Mouse (Mus musculus): ENCODE results near the gene Ebf3. TPM values are rescaled to one million over a fixed set of nuclear protein-coding genes. Genes with fewer than 3 reads are reported as not detected.

Ebf3 gene
- total RNA-seq, 1 experiment from 2014 or later: not detected

DNA sequence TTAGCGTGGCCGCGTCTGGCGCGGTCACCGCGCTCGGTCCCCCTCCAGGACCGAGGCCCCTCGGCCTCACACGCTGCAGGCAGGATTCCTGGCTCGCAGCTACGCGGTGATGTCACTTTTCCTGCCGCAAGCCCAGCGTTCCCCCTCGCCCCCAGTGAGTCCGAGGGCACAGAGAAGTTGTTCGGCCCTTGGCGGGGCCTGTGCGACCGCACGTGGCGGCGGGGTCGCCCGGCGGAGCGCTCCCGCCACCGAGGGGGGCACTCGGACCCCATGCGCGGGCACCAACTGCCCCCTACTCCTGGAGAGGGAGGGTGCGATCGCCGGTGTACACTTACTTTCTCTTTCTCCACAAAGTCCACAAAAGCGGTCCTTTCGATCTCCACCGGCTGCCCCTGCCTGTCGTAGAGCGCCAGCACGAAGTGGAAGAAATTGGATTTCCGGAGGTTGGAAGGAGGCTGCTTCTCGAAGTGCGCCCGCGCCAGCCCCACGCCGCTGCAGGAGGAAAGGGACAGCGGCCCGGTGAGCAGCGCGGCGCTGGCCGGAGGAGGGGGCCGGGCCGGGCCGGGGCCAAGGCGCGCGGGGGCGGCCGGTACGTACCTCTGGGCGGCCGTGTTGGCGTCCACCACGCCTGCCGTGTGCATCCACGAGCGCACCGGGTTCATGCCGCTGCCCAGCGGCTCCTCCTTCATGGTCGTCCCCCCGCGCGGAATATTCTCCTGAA, 902 bp downstream of the Ebf3 start:
- ATAC-seq (replicated peaks; ENCODE audit: insufficient number of reproducible peaks, low FRiP score, low TSS enrichment, poor library complexity, severe bottlenecking): no peak

DNA sequence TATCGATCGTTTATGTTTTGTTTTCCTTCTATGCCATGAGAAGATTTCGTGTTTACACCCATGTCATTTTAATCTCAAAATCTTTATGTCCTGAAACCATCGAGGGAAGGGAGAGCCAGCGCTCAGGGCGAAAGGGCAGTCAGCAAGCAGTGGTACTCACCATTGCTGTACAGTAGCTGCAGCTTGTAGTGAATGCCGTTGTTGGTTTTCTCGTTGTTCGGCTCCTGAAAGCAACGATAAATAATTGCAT, 1.4 kb downstream of the Ebf3 start:
- ATAC-seq (replicated peaks; ENCODE audit: insufficient number of reproducible peaks, low FRiP score, low TSS enrichment, poor library complexity, severe bottlenecking): no peak

DNA sequence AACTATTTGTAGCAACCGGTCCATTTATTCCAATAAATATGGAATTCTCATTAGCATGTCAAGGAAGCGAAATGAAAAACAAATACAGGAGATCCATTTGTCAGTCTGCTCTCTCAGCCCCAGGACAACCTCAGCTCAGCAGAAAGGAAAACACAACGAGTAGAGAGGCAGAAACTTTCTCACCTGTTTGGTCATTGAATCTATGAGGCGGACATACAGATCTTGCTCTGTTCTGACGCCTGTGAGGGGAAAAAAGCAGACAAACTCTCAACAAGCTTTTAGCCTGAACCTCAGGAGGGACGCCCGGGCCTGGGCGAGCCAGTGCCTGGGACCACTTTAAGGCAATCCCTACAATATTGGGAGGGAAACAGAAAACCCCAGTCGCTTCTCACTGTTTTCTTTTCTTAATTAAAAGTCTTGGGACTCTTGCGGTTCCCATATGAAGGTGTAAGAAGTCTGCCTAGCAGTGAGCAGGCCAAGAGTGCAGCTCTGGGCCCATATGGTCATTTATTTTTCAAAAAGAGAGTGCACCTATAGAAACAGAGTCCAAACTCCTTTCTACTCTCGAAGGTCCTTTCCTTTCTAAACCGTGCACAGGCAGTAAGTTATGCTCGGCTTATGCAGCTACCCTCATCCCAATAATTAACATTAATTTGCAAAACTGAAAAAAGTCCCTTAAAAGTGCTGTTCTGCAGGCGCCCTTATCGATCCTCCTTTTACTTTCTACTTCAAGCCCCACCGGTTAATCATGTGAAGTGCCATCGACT, 1.9 kb downstream of the Ebf3 start:
- ATAC-seq (replicated peaks; ENCODE audit: insufficient number of reproducible peaks, low FRiP score, low TSS enrichment, poor library complexity, severe bottlenecking): no peak

DNA sequence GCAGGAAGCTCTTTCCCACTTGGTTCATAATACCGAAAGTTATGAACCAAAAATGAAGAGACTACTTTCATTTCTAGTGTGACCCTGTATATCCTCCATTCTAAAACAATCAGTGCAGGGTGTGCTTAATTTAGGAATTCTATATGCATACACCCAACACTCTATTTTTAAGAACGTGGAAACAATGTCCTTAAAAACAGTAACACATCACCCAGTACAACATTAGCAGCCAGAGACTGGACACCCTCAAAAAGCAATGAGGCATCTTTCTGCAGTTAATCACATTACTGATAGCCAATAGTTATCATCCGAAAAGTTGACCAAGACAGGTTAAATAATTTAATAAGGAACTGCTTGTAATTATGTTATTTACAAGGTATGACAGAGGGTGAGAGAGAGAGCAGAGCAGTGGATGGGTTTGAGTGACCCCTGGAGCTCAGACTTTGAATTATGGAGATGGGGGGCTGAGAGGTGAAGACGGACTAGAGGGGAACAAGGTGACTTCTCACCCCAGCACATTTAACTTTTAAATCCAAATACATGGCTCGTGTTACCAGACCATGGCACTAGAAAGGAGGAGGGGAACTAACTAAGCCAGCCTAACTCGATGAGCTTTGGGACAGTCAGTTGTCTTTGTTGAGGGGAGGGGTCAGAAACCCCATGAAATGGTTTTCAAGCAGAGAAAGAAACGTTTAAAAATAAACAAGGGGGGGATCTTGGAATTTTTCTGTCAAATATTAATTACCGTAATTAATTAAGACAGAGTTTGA, 2.7 kb downstream of the Ebf3 start:
- no peak for ATAC-seq (replicated peaks; ENCODE audit: insufficient number of reproducible peaks, low FRiP score, low TSS enrichment, poor library complexity, severe bottlenecking)

DNA sequence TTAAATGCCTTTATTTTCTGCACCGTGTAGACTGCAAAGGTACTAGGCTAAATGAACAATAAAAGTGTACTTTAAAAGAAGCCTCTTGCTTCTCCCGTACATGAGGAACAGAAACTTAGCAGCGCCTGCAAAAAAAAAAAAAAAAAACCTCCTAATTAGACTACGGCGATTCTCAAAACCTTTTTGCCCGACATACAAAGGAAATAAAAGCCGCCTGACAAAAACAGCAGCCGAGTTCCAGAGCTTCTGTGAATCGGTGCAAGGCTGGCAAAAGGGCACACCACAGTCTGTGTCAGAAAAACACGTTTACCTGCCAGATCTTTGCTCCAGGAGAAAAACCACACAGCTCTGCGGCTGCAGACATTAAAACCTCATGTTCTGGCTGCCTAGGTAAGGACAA, 3.4 kb downstream of the Ebf3 start:
- ATAC-seq (replicated peaks; ENCODE audit: insufficient number of reproducible peaks, low FRiP score, low TSS enrichment, poor library complexity, severe bottlenecking): no peak

DNA sequence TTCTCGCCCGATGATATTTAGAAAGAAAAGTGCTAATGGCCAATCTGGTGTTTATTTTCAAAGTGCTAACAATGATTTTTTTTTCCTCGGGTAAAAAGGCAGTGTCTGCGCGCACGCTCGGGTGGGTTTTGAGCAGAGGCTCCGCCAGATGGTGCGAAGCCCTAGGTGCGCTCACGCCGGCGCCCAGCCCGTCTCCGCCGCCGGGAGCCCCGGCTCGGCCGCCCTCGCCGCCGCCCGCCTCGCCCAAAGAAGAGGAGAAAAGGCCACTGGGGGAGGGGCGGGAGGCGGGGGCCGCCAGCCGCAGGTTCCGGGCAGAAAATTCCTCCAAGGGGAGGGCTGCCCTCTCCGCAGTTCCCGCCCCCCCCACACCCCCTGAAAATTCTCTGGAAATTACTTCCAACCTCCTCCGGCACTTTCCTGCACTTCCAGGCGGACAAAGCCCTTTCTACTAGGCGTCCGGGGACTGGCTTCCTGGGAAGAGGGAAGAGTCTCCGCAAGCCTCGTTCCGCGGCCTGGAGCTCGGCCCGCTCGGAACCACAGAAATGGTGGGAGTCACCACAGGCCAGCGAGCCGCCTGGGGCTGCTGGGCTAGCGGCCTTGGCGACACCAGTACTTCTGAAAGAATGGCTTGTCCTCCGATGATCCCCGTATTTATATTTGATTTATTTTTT, 4.0 kb downstream of the Ebf3 start:
- ATAC-seq (replicated peaks; ENCODE audit: insufficient number of reproducible peaks, low FRiP score, low TSS enrichment, poor library complexity, severe bottlenecking): no peak

DNA sequence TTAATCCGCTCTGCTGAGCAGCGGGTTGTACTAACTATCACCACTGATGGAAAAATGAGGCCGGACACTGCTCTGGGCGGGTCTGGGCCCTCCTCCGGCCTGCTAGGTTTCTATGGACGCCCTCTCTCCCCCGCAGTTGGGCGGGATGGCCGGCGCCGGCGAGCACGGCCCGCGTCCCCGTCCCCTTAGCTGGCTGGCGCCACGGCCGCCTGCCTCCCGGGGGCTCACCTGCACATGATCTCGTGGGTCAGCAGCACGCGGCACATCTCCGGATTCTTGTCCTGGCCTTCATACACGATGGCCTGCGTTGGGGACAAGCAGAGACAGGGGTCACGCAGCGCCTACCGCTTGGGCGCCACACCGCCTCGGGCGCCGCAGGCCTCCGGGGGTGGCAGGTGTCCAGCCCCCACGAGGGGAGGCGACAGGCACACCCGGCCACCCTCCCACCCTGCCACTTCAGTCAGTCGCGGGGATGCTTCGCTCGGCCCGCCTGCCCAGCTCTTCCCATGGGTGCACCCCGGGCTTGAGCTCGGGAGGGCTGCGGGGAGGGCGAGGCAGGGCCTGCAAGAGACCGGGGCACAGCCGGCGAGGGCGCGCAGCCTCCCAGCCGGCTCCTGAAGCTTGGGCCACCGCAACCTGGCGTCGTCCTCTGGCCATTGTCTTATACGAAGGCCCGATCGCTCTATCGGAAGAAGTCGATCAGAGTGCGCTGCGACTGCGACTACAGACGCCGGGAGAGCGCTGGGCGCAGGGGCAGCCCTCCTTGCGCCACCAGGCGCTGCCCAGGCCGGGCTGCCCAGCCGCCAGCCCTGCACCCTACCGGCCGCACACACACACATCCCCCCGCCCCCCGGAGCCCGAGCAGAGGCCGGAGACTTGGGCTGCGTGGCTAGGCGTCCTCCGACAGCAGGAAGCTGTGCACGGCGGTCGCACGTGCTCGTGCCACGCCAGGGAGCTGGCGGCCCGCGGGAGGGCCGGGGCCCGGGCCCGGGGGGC, 4.9 kb downstream of the Ebf3 start:
- no peak for ATAC-seq (replicated peaks; ENCODE audit: insufficient number of reproducible peaks, low FRiP score, low TSS enrichment, poor library complexity, severe bottlenecking)

DNA sequence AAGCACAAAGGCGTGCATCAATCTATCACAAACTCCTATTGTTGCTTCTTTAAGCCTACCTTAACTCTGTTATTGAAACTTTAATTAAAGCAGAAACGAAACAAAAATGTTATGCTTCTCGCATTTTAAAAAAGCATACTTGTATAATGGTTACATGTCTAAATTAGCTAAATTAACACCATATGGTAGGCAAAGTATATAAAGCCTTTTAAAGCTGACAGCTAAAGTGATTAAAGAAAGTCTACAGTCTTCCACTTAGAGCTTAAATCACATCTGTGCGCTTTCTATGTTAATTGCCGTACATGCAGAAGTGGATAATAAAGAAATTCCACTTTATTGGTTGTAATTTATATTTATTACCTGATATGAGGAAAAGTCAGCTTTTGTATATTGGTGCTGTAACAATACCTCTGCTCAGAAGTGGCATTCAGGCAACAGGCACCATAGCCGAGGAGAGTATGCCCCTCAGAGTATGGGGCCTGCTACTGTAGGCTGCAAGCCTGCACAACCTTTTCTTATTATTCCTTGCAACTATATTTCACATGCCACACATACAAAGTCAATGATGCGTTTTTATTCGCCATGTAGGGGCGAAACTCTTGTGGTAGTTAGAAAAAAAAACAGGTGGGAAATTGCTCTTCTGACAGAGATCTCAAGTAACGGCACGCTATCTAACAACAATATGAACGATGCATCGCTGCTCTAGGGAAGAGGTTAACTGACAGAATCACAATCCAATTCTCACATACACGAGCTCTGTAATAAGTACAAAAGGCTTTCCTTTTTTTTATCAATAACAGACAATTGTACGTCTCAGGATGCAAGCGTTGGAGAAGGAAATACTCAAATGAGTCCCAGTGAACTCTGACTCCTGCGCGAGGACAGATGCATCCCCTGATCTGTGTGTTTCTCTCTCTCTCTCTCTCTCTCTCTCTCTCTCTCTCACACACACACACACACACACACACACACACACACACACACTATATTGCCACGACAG, 5.9 kb downstream of the Ebf3 start:
- ATAC-seq (replicated peaks; ENCODE audit: insufficient number of reproducible peaks, low FRiP score, low TSS enrichment, poor library complexity, severe bottlenecking): no peak

DNA sequence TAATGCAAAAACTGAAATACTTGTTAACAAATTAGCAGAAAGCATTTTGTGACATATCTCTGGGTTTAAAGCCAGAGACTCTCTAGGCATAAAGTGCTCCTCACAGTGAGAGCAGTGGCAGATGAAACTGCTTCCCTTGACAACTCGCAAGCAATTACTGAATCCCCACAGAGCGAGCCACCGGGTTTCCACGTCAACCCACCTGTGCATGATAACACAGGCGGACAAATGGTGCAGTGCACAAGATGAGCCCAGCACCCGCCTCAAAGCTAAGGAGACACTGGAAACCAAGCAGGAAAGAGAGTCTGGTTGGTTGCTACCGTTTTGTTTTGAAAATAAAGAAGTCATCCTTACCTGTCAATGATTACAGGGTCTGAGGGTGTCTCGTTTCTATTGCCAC, 7.1 kb downstream of the Ebf3 start:
- no peak for ATAC-seq (replicated peaks; ENCODE audit: insufficient number of reproducible peaks, low FRiP score, low TSS enrichment, poor library complexity, severe bottlenecking)

DNA sequence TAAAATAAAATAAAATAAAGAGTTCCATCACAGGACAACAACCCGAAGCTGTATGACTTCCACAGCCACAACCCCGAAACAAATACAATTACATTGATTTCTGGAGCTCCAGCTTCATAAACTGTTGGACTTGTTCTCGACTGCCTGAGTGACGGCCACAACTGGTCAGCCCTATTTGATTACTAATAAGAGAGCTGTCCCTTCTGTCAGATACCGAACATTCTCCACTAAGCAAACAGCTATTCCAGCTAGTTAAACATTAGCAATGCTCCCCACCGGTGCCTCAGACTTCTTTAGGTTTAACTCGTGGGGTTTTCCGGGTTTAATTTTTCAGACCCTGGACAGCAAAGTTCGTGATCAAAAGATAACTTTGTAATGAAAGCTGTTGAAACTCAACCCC, 8.1 kb downstream of the Ebf3 start:
- ATAC-seq (replicated peaks; ENCODE audit: insufficient number of reproducible peaks, low FRiP score, low TSS enrichment, poor library complexity, severe bottlenecking): no peak

DNA sequence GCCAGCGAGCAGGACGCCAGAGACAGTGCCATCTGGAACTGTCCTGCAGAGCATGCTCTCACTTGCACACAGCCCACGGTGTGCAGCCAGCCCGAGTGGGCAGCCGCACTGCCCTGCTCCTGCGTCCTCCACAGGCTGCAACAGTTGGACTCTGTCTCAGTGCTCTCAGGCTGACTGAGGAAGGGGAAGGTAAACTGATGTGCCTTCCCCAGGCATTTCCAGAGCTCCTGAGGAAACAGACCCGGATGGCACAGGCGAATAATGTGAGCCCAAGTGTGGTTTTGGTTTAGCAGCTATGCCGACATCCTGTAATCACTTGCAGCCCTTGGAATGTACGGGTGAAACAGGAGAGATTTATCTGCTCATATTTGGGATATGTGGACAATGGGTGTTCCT, 10.5 kb downstream of the Ebf3 start:
- no peak for ATAC-seq (replicated peaks; ENCODE audit: insufficient number of reproducible peaks, low FRiP score, low TSS enrichment, poor library complexity, severe bottlenecking)

DNA sequence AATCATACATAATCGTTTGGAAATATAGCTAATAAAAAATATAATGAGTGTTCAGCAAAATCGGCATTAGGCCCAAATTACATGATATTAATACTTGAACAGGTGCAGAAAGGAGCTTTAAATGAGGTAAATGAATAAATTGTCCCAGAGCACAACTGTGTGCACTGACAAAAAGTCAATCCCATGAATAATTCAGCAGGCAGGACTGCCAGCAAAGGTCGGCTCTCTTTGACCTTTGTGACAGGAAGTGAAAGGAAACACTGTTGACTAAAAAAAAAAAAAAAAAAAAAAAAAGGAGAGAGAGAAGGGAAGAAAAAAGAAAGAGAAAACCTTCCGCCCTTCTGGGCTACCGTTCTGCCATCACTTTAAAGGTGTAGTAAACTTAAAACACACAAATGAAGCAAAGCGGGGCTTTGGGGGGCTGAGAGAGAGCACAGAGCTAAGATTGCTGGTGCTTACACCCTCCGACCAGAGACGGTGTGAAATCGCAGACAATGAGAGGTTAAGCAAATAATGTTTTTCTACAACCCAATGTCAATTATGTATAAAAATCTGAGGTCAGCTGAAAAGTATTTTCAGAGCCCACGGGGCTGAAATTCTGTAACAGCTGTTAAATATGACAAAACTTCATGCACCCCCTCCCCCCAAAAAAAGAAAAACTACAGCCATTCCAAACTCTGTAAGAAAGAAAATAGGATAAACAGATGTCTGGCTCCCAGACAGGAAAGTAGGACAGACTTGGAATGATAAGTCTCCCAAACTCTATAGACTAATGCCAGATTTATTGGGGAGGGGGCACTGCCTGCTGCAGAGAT, 11.1 kb downstream of the Ebf3 start:
- ATAC-seq (replicated peaks; ENCODE audit: insufficient number of reproducible peaks, low FRiP score, low TSS enrichment, poor library complexity, severe bottlenecking): no peak

DNA sequence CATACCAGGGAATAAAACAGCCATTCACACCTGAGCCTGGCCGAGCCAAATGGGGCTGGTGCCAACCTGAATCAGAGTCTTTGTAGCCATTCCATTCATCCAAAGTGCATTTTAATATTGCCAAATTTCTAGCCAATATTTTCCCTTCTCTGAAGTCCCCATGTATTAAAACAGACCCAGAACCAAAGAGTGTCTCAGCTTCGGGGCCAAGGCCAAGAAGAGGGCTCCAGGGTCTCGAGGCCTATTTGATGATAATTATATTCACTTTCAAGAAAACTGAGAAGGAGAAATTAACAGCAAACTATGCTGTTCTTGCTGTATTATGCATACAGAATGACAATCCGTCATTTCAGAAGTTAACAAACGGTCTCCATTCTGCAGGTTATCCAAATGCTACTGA, 12.1 kb downstream of the Ebf3 start:
- ATAC-seq (replicated peaks; ENCODE audit: insufficient number of reproducible peaks, low FRiP score, low TSS enrichment, poor library complexity, severe bottlenecking): no peak

DNA sequence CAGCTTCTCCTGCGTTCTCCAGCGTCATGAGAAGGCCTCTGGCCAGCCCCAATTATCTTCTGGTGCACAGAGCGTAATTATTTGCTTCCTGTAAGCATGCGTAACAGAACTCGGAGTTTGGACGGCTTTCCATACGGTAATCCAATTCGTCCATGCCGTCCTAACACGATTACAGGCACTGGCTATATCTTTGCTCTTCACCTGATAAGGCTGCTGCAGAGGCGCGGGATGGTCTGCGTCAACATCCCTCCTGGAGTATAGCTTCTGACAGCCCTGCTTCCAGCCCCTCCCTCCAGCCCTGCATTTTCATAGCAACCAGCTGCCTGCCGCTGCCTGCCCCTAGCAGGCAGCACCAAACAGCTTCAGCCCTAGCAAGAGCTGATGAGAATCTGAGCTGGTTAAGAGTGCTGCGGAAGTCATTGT, 12.9 kb downstream of the Ebf3 start:
- ATAC-seq (replicated peaks; ENCODE audit: insufficient number of reproducible peaks, low FRiP score, low TSS enrichment, poor library complexity, severe bottlenecking): no peak

DNA sequence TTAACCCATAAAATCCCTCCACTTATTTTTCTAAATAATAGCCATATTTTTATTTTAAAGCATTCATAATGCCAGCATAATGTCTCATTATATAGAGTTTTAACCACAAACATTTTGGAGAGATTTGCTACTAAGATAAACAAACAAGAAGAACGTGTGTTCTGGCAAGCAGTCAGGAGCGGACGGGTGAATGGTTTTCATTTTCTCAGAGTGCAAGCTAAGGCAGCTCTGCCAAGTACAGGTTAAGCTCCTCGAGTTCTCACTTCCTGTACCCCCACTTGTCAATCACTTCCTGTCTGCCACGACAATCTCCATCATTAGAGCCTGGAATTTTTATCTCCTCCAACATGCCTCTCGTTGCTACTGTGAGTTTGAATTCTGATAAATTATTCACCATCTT, 13.4 kb downstream of the Ebf3 start:
- no peak for ATAC-seq (replicated peaks; ENCODE audit: insufficient number of reproducible peaks, low FRiP score, low TSS enrichment, poor library complexity, severe bottlenecking)

DNA sequence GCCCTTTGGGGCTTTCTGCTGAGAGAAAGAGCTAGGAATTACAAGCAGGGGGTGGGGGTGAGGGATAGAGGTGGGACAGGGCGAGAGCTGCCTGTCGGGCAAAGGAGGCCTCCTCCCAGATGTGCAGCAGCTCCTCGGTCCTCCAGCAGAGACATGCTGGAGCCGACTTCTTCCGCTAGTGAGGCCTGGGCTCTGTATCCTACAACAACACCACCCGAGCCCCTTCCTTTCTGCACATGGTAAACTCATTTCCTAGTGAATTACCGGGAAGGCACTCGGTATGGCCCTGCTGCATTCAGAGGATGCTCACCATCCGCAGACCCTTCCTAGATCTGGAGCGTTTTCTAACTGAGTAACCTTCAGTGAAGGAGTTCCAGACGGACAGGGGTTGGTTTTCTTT, 14.1 kb downstream of the Ebf3 start:
- no peak for ATAC-seq (replicated peaks; ENCODE audit: insufficient number of reproducible peaks, low FRiP score, low TSS enrichment, poor library complexity, severe bottlenecking)
